Mouse (Mus musculus) kidney, postnatal 0 days (tissue): ENCODE results near the gene Tab1. TPM values are rescaled to one million over a fixed set of nuclear protein-coding genes. Genes with fewer than 3 reads are reported as not detected.
"Not testable (repeated sequence)": the region's sequence is repeated elsewhere in the genome, so short reads cannot be mapped to it uniquely, and the experiment has no call there.

Source experiments
- ATAC-seq: fragments of 200-750 bp; cut with Nextera tagmentation; replicated peaks from 2 replicates; pipeline ENCODE4 v1.8.0; 2017; ENCODE audit warnings: low read depth, moderate number of reproducible peaks, moderate TSS enrichment, moderate library complexity; ENCODE audit not compliant: low FRiP score
- DNase-seq: peaks from one replicate; pipeline ENCODE4 v3.0.0-alpha.2; 2016; ENCODE audit warnings: low spot score
- H3K27ac ChIP-seq: fragments of 300-500 bp; sonication (generic); 2 replicates; pipeline ENCODE4 v1.5.1; 2014; ENCODE audit warnings: mild to moderate bottlenecking
- H3K27me3 ChIP-seq: fragments of 300-500 bp; sonication (generic); 2 replicates; pipeline ENCODE4 v1.6.1; 2014; ENCODE audit warnings: low read length, mixed read lengths; ENCODE audit not compliant: insufficient read depth
- H3K36me3 ChIP-seq: fragments of 300-500 bp; sonication (generic); 2 replicates; pipeline ENCODE4 v1.6.1; 2014; ENCODE audit warnings: low read length, mixed read lengths; ENCODE audit not compliant: insufficient read depth
- H3K4me1 ChIP-seq: fragments of 300-500 bp; sonication (generic); replicated peaks from 2 replicates; pipeline ENCODE4 v1.6.1; 2014; ENCODE audit warnings: antibody characterized with exemption, low read length, mixed read lengths; ENCODE audit not compliant: insufficient read depth
- H3K4me2 ChIP-seq: fragments of 300-500 bp; sonication (generic); 2 replicates; pipeline ENCODE4 v1.6.1; 2014; ENCODE audit warnings: mild to moderate bottlenecking, low read length, moderate library complexity, mixed read lengths
- H3K4me3 ChIP-seq: fragments of 300-500 bp; sonication (generic); replicated peaks from 2 replicates; pipeline ENCODE4 v1.5.1; 2014; ENCODE audit warnings: low read depth, low read length
- H3K9ac ChIP-seq: fragments of 300-500 bp; sonication (generic); 2 replicates; pipeline ENCODE4 v1.6.1; 2014; ENCODE audit warnings: low read depth, low read length
- H3K9me3 ChIP-seq: fragments of 300-500 bp; sonication (generic); replicated peaks from 2 replicates; pipeline ENCODE4 v1.6.1; 2016; ENCODE audit warnings: low read length, inconsistent platforms, mixed read lengths
- CTCF ChIP-seq: IDR thresholded peaks from 2 replicates; pipeline ENCODE4 v1.5.1; 2016; ENCODE audit warnings: antibody characterized with exemption, low read depth, mild to moderate bottlenecking, moderate library complexity
- WGBS: fragments of 180-500 bp; shearing (Covaris S2); extraction: QIAGEN DNeasy Blood & Tissue Kit; methylation state at CpG from one replicate; pipeline ENCODE4 v1.1.7; 2014; 5-methylcytosine and 5-hydroxymethylcytosine counted together
- polyA plus RNA-seq: library from polyadenylated mRNA; unstranded; fragments of >200 nt; fragmentation: Nextera tagmentation; extraction: Ambion mirVana; gene quantifications from 2 replicates; pipeline ENCODE4 v1.2.1, GENCODE M21; 2015

Gene Tab1
- polyA plus RNA-seq, 1 experiment from 2014 or later, result 27.7 TPM

DNA sequence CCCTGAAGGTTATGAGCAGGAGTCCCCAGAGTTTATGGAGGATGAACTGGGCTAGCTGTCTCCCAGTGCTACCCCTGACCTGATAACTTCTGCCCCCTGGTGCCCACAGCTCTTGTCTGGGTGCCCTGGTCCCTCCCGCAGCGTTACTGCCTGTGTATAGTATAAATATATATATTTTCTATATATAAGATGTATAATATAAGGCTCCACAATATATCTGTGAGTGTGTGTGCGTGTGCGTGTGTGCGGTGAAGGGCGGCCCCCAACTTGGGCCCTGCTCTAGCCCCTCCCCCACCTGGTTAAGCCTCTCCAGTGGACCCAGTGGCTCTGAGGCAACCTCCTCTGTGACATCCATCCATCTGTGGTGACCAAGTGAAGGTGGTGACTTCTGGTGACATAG lies 13.9 kb upstream of the Tab1 start:
- no peak for DNase-seq
- no peak for ATAC-seq
- no peak overlapping the region for H3K4me2 ChIP-seq
- no peak for TF ChIP-seq CTCF
- H3K36me3 ChIP-seq, result no peaks in the 10 kb centered on the region
- H3K27me3 ChIP-seq, result no peaks in the 10 kb centered on the region
- H3K9ac ChIP-seq, result no peak overlapping the region
- 92% methylated on average over 6 of the region's 6 CpGs for WGBS
- no peak overlapping the region for H3K27ac ChIP-seq
- no peaks in the 10 kb centered on the region for H3K4me1 ChIP-seq
- no peak overlapping the region for H3K4me3 ChIP-seq
- no peaks in the 10 kb centered on the region for H3K9me3 ChIP-seq

DNA sequence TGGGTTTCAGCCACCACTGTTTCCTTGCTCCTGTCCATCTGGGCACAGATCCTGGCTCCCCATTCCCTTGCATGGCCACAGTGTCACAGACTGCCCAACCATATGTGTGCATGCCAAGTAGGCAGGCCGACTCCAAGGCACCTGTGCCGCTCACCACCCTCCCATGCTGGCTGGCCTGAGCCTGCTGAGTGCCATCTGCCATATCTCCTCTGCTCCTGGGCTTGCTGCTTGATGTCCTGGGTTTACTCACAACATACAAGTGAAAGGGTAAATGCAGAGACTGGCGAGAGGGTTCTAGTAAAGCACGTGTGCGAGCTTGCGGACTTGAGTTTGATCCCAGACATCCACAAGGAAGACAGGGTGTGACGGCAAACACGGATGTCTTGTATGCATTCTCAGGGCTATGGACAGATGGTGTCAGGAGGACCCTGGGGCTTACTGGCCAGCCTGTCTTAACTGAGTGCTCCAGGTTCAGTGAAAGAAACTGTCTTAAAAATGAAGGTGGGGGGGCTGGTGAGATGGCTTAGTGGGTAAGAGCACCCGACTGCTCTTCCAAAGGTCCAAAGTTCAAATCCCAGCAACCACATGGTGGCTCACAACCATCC lies 11.1 kb upstream of the Tab1 start:
- Histone ChIP-seq H3K36me3 (no peaks in the 10 kb centered on the region), H3K9me3 (no peaks in the 10 kb centered on the region), H3K4me1 (no peaks in the 10 kb centered on the region), H3K4me2 (no peak overlapping the region), H3K4me3 (no peak overlapping the region), H3K27me3 (no peaks in the 10 kb centered on the region), H3K9ac (no peak overlapping the region), H3K27ac (no peak overlapping the region)
- DNase-seq (no peak), ATAC-seq (no peak)
- no peak for TF ChIP-seq CTCF
- WGBS, result 93% methylated on average over 9 of the region's 9 CpGs

DNA sequence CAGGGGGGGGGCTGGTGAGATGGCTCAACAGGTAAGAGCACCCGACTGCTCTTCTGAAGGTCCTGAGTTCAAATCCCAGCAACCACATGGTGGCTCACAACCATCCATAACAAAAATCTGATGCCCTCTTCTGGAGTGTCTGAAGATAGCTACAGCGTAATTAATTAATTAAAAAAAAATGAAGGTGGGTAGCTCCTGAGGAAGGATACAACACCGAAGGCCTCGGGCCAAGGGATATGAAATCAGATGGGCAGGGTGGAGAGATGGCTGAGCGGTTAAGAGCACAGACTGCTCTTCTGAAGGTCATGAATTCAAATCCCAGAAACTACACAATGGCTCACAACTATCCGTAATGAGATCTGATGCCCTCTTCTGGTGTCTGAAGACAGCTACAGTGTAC lies 10.5 kb upstream of the Tab1 start:
- not testable (repeated sequence) for H3K4me3 ChIP-seq, H3K9ac ChIP-seq, H3K4me1 ChIP-seq, DNase-seq, H3K9me3 ChIP-seq, H3K27me3 ChIP-seq, H3K36me3 ChIP-seq, H3K4me2 ChIP-seq, ATAC-seq, H3K27ac ChIP-seq
- WGBS, result 95% methylated on average over 6 of the region's 6 CpGs

DNA sequence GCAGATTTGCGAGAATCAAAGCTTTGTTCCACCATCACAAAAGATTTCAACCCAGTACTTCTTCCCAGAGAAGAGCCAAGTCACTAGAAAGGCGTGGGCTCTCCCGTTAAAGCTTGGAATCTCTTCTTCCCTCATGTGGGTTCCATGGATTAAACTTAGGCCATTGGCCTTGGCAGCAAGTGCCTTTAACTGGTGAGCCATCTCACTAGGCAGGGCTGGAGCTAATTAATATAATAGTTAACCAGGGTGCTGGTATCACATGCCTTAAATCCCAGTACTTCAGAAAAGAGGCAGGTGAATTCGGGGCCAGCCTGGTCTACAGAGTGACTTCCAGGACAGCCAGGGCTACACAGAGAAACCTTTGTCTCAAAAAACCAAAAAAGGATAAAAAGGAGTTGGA lies 8.3 kb upstream of the Tab1 start:
- H3K9me3 ChIP-seq, result no peaks in the 10 kb centered on the region
- no peak for TF ChIP-seq CTCF
- H3K4me2 ChIP-seq, result no peak overlapping the region
- no peaks in the 10 kb centered on the region for H3K36me3 ChIP-seq
- H3K4me1 ChIP-seq, result no peaks in the 10 kb centered on the region
- H3K4me3 ChIP-seq, result no peak overlapping the region
- ATAC-seq (no peak), DNase-seq (no peak)
- no peak overlapping the region for H3K9ac ChIP-seq
- H3K27me3 ChIP-seq, result no peaks in the 10 kb centered on the region
- no peak overlapping the region for H3K27ac ChIP-seq
- WGBS, result 62% methylated on average over 4 of the region's 4 CpGs

DNA sequence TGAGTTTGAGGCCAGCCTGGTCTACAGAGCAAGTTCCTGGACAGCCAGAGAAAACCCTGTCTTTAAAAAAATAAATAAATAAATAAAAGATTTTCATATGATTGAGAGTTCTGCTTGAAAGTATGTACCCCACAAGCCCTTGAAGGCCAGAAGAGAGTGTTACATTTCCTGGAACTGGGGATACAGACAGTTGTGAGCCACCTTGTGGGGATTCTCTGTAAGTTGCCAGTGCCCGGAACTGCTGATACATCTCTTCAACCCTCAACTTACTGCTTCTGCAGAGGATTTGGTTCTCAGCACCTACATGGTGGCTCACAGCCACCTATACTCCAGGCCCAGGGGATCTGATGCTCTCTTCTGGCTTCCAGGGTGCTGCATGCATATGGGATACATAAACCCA lies 5.7 kb upstream of the Tab1 start:
- no peak overlapping the region for H3K4me3 ChIP-seq
- 67% methylated on average over 1 of the region's 1 CpGs for WGBS
- no peaks in the 10 kb centered on the region for H3K4me1 ChIP-seq
- ATAC-seq, result no peak
- peak; percentile 57 for DNase-seq
- H3K36me3 ChIP-seq, result no peaks in the 10 kb centered on the region
- no peak overlapping the region for H3K27ac ChIP-seq
- H3K9me3 ChIP-seq, result no peaks in the 10 kb centered on the region
- H3K27me3 ChIP-seq, result no peaks in the 10 kb centered on the region
- no peak overlapping the region for H3K9ac ChIP-seq
- H3K4me2 ChIP-seq, result no peak overlapping the region
- peak; percentile 53 for TF ChIP-seq CTCF

DNA sequence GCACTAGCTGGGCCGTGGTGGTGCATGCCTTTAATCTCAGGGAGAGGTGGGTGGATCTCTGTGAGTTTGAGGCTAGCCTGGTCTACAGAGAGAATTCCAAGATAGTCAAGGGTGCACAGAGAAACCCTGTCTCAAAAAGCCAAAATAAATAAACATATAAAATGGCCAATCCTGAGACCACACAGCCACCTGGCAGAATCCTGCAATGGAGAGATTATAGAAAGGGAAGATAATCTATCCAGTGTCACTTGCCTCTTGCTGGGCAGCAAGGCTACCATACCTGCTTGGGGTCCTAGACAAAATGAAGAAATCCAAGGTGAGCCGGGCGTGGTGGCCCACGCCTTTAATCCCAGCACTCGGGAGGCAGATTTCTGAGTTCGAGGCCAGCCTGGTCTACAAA lies 2.9 kb upstream of the Tab1 start:
- 87% methylated on average over 6 of the region's 6 CpGs for WGBS
- ATAC-seq, result no peak
- Histone ChIP-seq H3K27ac (no peak overlapping the region), H3K9ac (no peak overlapping the region), H3K4me2 (no peak overlapping the region), H3K9me3 (no peaks in the 10 kb centered on the region), H3K36me3 (no peaks in the 10 kb centered on the region), H3K4me1 (peaks cover 8% of the 10 kb centered on the region), H3K4me3 (no peak overlapping the region), H3K27me3 (no peaks in the 10 kb centered on the region)
- TF ChIP-seq CTCF, result no peak
- no peak for DNase-seq

DNA sequence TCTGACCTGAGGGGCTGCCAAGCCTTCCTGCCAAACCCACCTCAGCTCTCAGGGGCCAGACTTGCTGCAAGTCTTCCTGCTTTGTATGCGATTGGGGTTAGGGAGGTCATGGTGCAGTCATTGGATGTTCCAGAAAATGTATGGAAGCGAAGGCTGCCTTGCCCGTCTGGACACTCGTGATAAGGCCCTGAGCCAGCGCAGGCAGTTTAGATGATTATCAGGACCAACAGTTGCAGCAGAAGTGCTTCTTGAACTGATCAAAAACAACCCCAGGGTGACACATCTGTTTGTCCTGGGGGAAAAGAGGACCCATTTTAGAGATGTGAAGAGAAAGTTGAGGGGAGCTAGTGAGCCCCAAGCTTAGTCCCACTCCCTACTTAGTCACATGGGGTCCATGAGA lies 2.2 kb upstream of the Tab1 start:
- Histone ChIP-seq H3K4me2 (no peak overlapping the region), H3K27ac (no peak overlapping the region), H3K27me3 (no peaks in the 10 kb centered on the region), H3K36me3 (no peaks in the 10 kb centered on the region), H3K4me1 (peaks cover 8% of the 10 kb centered on the region), H3K4me3 (no peak overlapping the region), H3K9me3 (no peaks in the 10 kb centered on the region), H3K9ac (no peak overlapping the region)
- no peak for ATAC-seq
- no peak for DNase-seq
- 77% methylated on average over 5 of the region's 5 CpGs for WGBS
- no peak for TF ChIP-seq CTCF
